Mouse (Mus musculus) liver, embryonic 12.5 days (tissue): ENCODE measurements at regions not wholly inside any gene's neighbourhood (a gene's known extent, or its start where the extent isn't known, plus 50 kb on each side); places are given as distances from the start of the nearest gene placed in this dataset.

Experiments
- ATAC-seq: fragments of 200-750 bp; cut with Nextera tagmentation; 2 replicates; pipeline ENCODE4 v1.8.0; 2017; ENCODE audit warnings: moderate number of reproducible peaks, mild to moderate bottlenecking, moderate library complexity
- H3K27ac ChIP-seq: fragments of 300-500 bp; sonication (generic); 2 replicates; pipeline ENCODE4 v1.5.1; 2016; ENCODE audit warnings: mild to moderate bottlenecking
- H3K27me3 ChIP-seq: fragments of 300-500 bp; sonication (generic); replicated peaks from 2 replicates; pipeline ENCODE4 v1.6.1; 2016; ENCODE audit warnings: mild to moderate bottlenecking, moderate library complexity
- H3K36me3 ChIP-seq: fragments of 300-500 bp; sonication (generic); 2 replicates; pipeline ENCODE4 v1.6.1; 2016; ENCODE audit warnings: mild to moderate bottlenecking, moderate library complexity
- H3K4me1 ChIP-seq: fragments of 300-500 bp; sonication (generic); 2 replicates; pipeline ENCODE4 v1.6.1; 2016
- H3K4me2 ChIP-seq: fragments of 300-500 bp; sonication (generic); 2 replicates; pipeline ENCODE4 v1.6.1; 2016; ENCODE audit warnings: mild to moderate bottlenecking, moderate library complexity
- H3K4me3 ChIP-seq: fragments of 300-500 bp; sonication (generic); 2 replicates; pipeline ENCODE4 v1.5.1; 2016; ENCODE audit warnings: mild to moderate bottlenecking, moderate library complexity
- H3K9ac ChIP-seq: fragments of 300-500 bp; sonication (generic); 2 replicates; pipeline ENCODE4 v1.6.1; 2016; ENCODE audit warnings: mild to moderate bottlenecking, moderate library complexity
- H3K9me3 ChIP-seq: fragments of 300-500 bp; sonication (generic); replicated peaks from 2 replicates; pipeline ENCODE4 v1.6.1; 2016; ENCODE audit warnings: mild to moderate bottlenecking, moderate library complexity
- WGBS: fragments of 180-500 bp; shearing (Covaris S2); methylation state at CpG from one replicate; pipeline ENCODE4 v1.1.7; 2016; ENCODE audit not compliant: insufficient replicate concordance; 5-methylcytosine and 5-hydroxymethylcytosine counted together

DNA sequence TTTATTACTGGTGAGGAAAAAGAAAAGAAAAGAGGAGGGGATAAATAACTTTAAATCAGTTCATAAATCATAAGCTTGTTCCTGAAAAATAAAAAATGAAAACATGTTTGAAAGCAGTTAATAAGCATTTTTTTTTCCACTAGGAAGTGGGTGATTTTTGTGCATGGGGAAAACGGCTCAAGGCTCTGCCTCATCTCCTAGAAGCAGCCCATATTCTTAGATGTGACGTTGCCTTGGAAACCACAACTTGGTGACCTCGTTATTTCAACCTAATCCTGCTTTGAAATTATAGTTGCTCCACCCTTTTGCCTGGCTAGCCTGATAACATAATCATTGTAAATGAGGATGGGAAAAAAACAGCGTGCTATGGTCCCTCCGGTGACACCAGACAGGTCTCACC, 183.1 kb downstream of the Qdpr start:
- Histone ChIP-seq H3K9me3 (no peaks in the 10 kb centered on the region), H3K4me1 (no peaks in the 10 kb centered on the region), H3K27me3 (no peaks in the 10 kb centered on the region), H3K4me2 (no peak overlapping the region), H3K27ac (no peak overlapping the region), H3K9ac (no peak overlapping the region), H3K36me3 (no peaks in the 10 kb centered on the region), H3K4me3 (no peak overlapping the region)
- no peak for ATAC-seq
- 48% methylated on average over 5 of the region's 5 CpGs for WGBS

GRCm38 (mm10) chr5:45258486-45258885, 191.6 kb downstream of the Qdpr start:
- ATAC-seq = no peak
- no peaks in the 10 kb centered on the region for H3K9me3 ChIP-seq
- no peak overlapping the region for H3K27ac ChIP-seq
- H3K4me2 ChIP-seq = no peak overlapping the region
- no peaks in the 10 kb centered on the region for H3K27me3 ChIP-seq
- 80% methylated on average over 1 of the region's 1 CpGs for WGBS
- H3K36me3 ChIP-seq = no peaks in the 10 kb centered on the region
- no peak overlapping the region for H3K4me3 ChIP-seq
- no peak overlapping the region for H3K9ac ChIP-seq
- no peaks in the 10 kb centered on the region for H3K4me1 ChIP-seq

- Histone ChIP-seq H3K4me1 (no peaks in the 10 kb centered on the region), H3K27ac (no peak overlapping the region), H3K4me2 (no peak overlapping the region), H3K27me3 (no peaks in the 10 kb centered on the region), H3K9ac (no peak overlapping the region), H3K4me3 (no peak overlapping the region), H3K9me3 (no peaks in the 10 kb centered on the region), H3K36me3 (no peaks in the 10 kb centered on the region)
- ATAC-seq = no peak
- 66% methylated on average over 9 of the region's 9 CpGs for WGBS
Observed at GRCm38 (mm10) chr5:45256256-45256999, 193.6 kb downstream of the Qdpr start.

- H3K4me2 ChIP-seq = no peak overlapping the region
- no peaks in the 10 kb centered on the region for H3K9me3 ChIP-seq
- 67% methylated on average over 4 of the region's 4 CpGs for WGBS
Observed at GRCm38 (mm10) chr5:45231856-45232255, 218.2 kb downstream of the Qdpr start.

DNA sequence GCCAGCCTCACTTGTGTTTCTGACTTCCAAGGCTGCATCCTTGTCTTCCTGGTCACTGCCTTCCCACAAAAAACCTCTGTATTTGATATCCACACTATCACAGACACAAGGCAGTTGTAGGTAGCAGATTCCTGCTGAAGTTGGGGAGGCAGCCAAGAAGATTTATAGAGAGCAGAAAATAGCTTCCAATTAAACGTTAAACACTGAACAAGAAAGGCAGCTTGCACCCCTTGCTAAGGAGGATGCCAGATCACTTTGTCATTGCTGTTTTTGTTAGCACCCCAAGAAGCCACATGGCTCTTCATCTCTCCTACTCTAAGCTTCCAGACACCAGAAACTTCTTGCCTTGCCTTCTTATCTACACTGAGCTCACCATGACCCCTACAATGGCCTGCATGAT, 219.9 kb downstream of the Qdpr start:
- ATAC-seq = no peak
- Histone ChIP-seq H3K27me3 (no peaks in the 10 kb centered on the region), H3K27ac (no peak overlapping the region), H3K4me2 (no peak overlapping the region), H3K9me3 (no peaks in the 10 kb centered on the region), H3K36me3 (no peaks in the 10 kb centered on the region), H3K4me3 (no peak overlapping the region), H3K9ac (no peak overlapping the region), H3K4me1 (no peaks in the 10 kb centered on the region)
- WGBS = 52% methylated on average over 1 of the region's 1 CpGs

More at GRCm38 (mm10) chr5:45231856-45232255, 218.2 kb downstream of the Qdpr start:
- H3K9ac ChIP-seq = no peak overlapping the region
- H3K36me3 ChIP-seq = no peaks in the 10 kb centered on the region
- no peak for ATAC-seq
- H3K27ac ChIP-seq = no peak overlapping the region
- H3K27me3 ChIP-seq = no peaks in the 10 kb centered on the region
- H3K4me1 ChIP-seq = no peaks in the 10 kb centered on the region
- no peak overlapping the region for H3K4me3 ChIP-seq

GRCm38 (mm10) chr5:45229477-45229876, 220.6 kb downstream of the Qdpr start:
- Histone ChIP-seq H3K4me3 (no peak overlapping the region), H3K9me3 (no peaks in the 10 kb centered on the region), H3K27ac (no peak overlapping the region), H3K4me1 (no peaks in the 10 kb centered on the region), H3K36me3 (no peaks in the 10 kb centered on the region), H3K4me2 (no peak overlapping the region), H3K9ac (no peak overlapping the region), H3K27me3 (no peaks in the 10 kb centered on the region)
- WGBS = 46% methylated on average over 3 of the region's 3 CpGs
- no peak for ATAC-seq

- Histone ChIP-seq H3K4me1 (no peaks in the 10 kb centered on the region), H3K4me3 (no peak overlapping the region), H3K36me3 (no peaks in the 10 kb centered on the region), H3K9ac (no peak overlapping the region), H3K4me2 (no peak overlapping the region), H3K27ac (no peak overlapping the region), H3K9me3 (no peaks in the 10 kb centered on the region), H3K27me3 (no peaks in the 10 kb centered on the region)
- ATAC-seq = no peak
- 63% methylated on average over 6 of the region's 6 CpGs for WGBS
Observed at GRCm38 (mm10) chr5:45228226-45228927, 221.7 kb downstream of the Qdpr start.

DNA sequence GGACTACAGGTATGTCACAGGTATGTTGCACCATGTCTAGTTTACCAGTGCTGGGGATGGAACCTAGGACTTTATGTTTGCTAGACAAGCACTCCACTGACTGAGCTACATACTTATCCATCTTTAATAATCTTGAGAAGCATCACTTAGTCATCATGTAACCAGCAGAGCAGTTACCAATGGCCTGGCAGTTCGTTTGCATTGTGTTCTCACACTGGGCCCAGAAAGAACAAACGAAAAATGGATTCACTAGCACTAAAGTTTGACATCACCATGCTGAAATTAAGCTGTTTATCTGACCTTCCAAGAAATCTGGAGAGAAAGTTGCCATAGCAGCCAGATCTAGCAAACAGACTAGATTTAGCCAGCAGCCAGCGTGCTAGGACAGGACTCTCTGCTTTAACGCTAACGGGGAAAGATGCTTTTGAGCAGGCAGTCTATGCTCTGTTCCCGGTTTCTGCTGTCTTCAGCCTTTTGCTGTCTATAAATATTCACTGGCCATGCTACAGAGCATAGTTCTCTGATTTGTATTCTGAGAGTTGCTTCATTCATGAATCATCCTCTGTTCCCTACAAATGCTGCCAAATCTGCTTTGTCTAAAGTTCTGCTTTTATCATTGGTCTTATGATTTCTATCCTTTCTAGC, 229.6 kb downstream of the Qdpr start:
- Histone ChIP-seq H3K4me2 (no peak overlapping the region), H3K27ac (no peak overlapping the region), H3K27me3 (no peaks in the 10 kb centered on the region), H3K4me1 (no peaks in the 10 kb centered on the region), H3K4me3 (no peak overlapping the region), H3K36me3 (no peaks in the 10 kb centered on the region), H3K9ac (no peak overlapping the region), H3K9me3 (no peaks in the 10 kb centered on the region)
- no peak for ATAC-seq
- 73% methylated on average over 6 of the region's 6 CpGs for WGBS

- Histone ChIP-seq H3K9ac (no peak overlapping the region), H3K36me3 (no peaks in the 10 kb centered on the region), H3K4me2 (no peak overlapping the region), H3K4me1 (no peaks in the 10 kb centered on the region), H3K9me3 (no peaks in the 10 kb centered on the region), H3K4me3 (no peak overlapping the region), H3K27ac (no peak overlapping the region), H3K27me3 (no peaks in the 10 kb centered on the region)
- no peak for ATAC-seq
- WGBS = 57% methylated on average over 1 of the region's 1 CpGs
Observed at GRCm38 (mm10) chr5:45219558-45219957, 230.5 kb downstream of the Qdpr start.

- Histone ChIP-seq H3K27me3 (no peaks in the 10 kb centered on the region), H3K9ac (no peak overlapping the region), H3K36me3 (no peaks in the 10 kb centered on the region), H3K4me1 (no peaks in the 10 kb centered on the region), H3K27ac (no peak overlapping the region), H3K4me2 (no peak overlapping the region), H3K4me3 (no peak overlapping the region), H3K9me3 (no peaks in the 10 kb centered on the region)
- WGBS = 71% methylated on average over 3 of the region's 3 CpGs
- no peak for ATAC-seq
Observed at GRCm38 (mm10) chr5:45219101-45219500, 230.9 kb downstream of the Qdpr start.

DNA sequence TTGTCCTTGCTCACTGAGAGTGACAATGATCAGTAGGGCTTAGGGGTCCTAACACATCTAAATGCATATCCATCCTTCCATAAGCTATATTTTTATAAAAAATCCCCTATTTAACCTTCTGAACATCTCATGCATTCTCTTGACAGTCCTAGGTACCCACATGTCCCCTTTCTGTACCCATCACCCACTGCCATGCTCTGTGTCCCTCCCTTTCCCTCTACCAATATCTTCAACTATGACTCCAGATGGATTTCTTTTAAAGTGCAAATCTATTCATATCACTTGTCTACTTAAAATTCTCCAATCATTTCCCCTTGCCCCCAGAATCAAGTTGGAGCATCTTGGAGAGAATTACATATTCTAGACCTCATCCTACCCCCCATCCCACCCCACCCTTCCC, 235.6 kb downstream of the Qdpr start:
- H3K36me3 ChIP-seq = no peaks in the 10 kb centered on the region
- H3K4me1 ChIP-seq = no peaks in the 10 kb centered on the region
- ATAC-seq = no peak
- H3K9ac ChIP-seq = no peak overlapping the region
- H3K9me3 ChIP-seq = no peaks in the 10 kb centered on the region
- H3K27ac ChIP-seq = no peak overlapping the region
- H3K4me2 ChIP-seq = no peak overlapping the region
- no peak overlapping the region for H3K4me3 ChIP-seq
- no peaks in the 10 kb centered on the region for H3K27me3 ChIP-seq

GRCm38 (mm10) chr5:45198408-45198807, 251.6 kb downstream of the Qdpr start:
- no peak overlapping the region for H3K9ac ChIP-seq
- no peaks in the 10 kb centered on the region for H3K9me3 ChIP-seq
- WGBS = 27% methylated on average over 1 of the region's 1 CpGs
- H3K27me3 ChIP-seq = no peaks in the 10 kb centered on the region
- no peak overlapping the region for H3K4me3 ChIP-seq
- H3K36me3 ChIP-seq = no peaks in the 10 kb centered on the region
- H3K4me1 ChIP-seq = no peaks in the 10 kb centered on the region
- no peak for ATAC-seq
- H3K4me2 ChIP-seq = no peak overlapping the region
- no peak overlapping the region for H3K27ac ChIP-seq
